Mouse (Mus musculus) cortical plate, adult 2 months (tissue): Measurements from ENCODE around the gene Cyp3a13.
"Not testable (repeated sequence)": the region's sequence is repeated elsewhere in the genome, so short reads cannot be mapped to it uniquely, and the experiment has no call there.

Experiments
- CTCF ChIP-seq: fragments of 200-500 bp; IDR thresholded peaks from 2 replicates; pipeline ENCODE4 v1.5.1; 2011; ENCODE audit warnings: mild to moderate bottlenecking, control low read depth, low read length; ENCODE audit not compliant: insufficient read depth; ENCODE audit errors: extremely low read depth
- POLR2A ChIP-seq: fragments of 200-500 bp; IDR thresholded peaks from 2 replicates; pipeline ENCODE4 v1.6.1; 2011; ENCODE audit warnings: mild to moderate bottlenecking, low read length, control low read depth; ENCODE audit not compliant: insufficient read depth; ENCODE audit errors: extremely low read depth

DNA sequence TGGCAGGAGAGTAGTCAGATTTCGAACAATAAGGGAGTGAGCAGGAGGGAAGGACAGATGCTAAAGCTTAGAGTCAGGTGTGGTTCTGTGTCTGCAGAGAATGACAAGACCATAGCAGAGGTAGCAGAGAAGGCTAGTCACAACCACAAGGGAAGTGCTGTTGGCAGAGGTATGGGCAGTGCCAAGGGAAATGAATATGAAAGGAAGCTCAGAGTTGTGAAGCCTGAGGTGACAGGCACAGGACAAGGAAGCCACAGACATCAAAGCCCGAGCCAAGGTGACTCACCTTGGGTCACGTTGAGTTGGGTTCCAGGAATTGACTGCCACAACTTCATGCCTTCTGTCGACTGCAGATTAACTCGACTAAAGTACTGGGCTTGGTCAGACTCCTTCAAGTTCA lies 64.5 kb downstream of the Cyp3a13 start:
- not testable (repeated sequence) for TF ChIP-seq CTCF, POLR2A
